Mouse (Mus musculus): ENCODE measurements around the gene Fam111a. TPM values are rescaled to one million over a fixed set of nuclear protein-coding genes. Genes with fewer than 3 reads are reported as not detected.

The Fam111a gene
- polyA plus RNA-seq, 1 experiment from 2014 or later, result 5.1 TPM

DNA sequence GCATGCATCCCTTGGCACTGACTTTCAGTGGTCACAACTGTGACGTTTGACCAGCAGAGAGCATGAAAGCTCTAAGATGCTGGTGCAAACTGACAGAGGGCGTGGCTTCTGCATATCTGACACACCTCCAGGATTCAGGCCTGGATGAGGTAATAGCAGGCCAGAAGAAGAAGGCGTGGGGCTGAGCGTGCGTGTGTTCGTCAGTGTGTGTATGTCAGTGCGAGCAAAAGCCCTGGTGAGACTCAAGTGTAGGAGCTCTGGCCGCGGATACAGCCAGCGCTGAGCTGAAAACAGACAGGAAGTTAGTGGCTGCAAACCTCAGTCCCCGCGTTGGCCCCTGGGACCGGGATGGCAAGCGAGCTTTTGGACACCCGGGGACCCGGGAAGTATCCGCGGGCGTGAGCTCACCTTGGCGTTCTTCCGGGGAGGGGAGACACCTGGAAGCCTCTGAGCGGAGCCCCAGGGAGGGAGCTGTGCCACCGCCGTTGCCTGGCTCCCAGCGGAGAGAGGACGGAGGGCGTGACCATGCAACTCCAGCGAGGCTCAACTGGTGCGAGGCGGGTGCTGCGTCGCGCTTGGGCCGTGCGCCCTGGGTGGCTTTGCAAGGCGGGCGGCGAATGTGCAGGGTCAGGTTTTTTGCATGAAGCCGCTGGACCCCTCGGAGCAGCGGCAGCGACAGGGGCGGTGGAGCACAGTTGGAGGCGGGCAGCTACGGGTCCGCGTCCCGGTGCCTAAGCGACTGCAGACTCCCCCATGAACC lies 50.2 kb downstream of the Fam111a start:
- H3K36me3 ChIP-seq (ENCODE audit: control insufficient read depth, insufficient read depth, low read length), result no peaks in the 10 kb centered on the region
- H3K27ac ChIP-seq (ENCODE audit: low read depth, low read length), result peak overlapping the region; percentile 74
- under 1% methylated on average over 49 of the region's 49 CpGs for WGBS
- H3K9me3 ChIP-seq (ENCODE audit: control insufficient read depth, low read length), result no peaks in the 10 kb centered on the region
- ATAC-seq (ENCODE audit: low read depth), result peak; percentile 96
- no peaks in the 10 kb centered on the region for H3K27me3 ChIP-seq (ENCODE audit: control insufficient read depth, insufficient read depth, low read length)
- H3K4me1 ChIP-seq (ENCODE audit: control insufficient read depth, insufficient read depth, low read length), result peaks cover 7% of the 10 kb centered on the region; the same call in 1 of the 2 replicates
- peak overlapping the region; percentile 71 for H3K4me3 ChIP-seq (ENCODE audit: low read depth, low read length)
- peak overlapping the region; percentile 76 for H3K9ac ChIP-seq (replicated peaks; ENCODE audit: low read depth, low read length)
- peak overlapping the region; percentile 87 for H3K4me2 ChIP-seq (ENCODE audit: low read depth, low read length)

DNA sequence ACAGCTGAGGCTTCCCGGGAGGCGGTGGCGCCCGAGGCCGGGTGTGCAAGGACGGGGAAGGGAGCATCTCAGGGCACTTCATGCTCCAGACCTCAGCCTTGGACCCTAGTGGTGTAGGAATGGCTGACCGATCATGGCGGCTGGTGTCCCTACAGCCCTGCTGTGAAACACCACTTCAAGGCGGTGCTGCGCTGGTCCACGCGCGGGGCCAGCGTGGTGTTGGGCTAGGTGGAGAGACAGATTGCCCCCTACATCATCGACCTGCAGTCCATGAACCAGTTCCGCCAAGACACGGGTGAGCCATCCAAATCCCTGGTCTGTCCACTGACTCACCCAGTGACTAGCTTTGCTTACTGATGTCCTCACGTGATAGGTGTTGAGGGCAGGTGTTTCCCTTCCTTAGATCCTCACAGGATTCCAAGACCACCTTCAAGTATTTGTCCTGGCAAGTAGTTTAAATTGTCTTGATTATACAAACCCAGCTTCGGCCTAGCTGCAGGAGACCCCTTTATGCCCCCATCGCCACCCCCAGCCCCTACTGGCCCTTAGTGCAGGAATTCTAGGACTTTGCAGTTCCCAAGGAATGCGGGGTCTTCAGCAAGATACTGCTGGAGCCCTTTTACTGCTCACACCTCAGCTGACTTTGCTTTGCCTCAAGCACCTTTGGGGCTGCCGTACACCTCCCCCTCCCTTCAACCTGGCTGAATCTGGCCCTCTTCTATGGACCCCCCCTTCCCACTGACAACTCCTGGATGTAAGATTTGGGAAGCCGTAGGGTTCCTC lies 50.9 kb downstream of the Fam111a start:
- Histone ChIP-seq H3K36me3 (ENCODE audit: control insufficient read depth, insufficient read depth, low read length) (no peaks in the 10 kb centered on the region), H3K9ac (replicated peaks; ENCODE audit: low read depth, low read length) (peak overlapping the region; percentile 76), H3K4me1 (ENCODE audit: control insufficient read depth, insufficient read depth, low read length) (peaks cover 7% of the 10 kb centered on the region; the same call in 1 of the 2 replicates), H3K4me2 (ENCODE audit: low read depth, low read length) (peak overlapping the region; percentile 87), H3K9me3 (ENCODE audit: control insufficient read depth, low read length) (no peaks in the 10 kb centered on the region), H3K27ac (ENCODE audit: low read depth, low read length) (peak overlapping the region; percentile 74), H3K4me3 (ENCODE audit: low read depth, low read length) (peak overlapping the region; percentile 71), H3K27me3 (ENCODE audit: control insufficient read depth, insufficient read depth, low read length) (no peaks in the 10 kb centered on the region)
- ATAC-seq (ENCODE audit: low read depth), result peak; percentile 65
- 17% methylated on average over 23 of the region's 23 CpGs for WGBS

DNA sequence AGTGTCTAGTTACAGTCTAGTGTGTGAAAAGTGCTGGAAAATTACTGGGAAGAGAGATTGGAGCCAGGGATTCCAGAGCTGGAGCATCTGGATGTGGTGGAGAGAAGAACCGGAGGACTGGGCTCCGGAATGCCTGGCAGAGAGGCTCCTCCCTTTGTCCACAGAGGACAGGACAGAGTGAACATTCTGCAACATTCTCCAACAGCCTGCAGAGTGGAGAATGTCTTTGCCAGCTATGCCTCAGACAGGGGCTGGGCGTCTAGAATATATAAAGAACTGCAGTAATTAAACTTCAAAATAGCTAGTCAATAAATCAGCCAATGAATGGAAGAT lies 51.5 kb downstream of the Fam111a start:
- no peak for ATAC-seq (ENCODE audit: low read depth)
- Histone ChIP-seq H3K36me3 (ENCODE audit: control insufficient read depth, insufficient read depth, low read length) (no peaks in the 10 kb centered on the region), H3K27me3 (ENCODE audit: control insufficient read depth, insufficient read depth, low read length) (no peaks in the 10 kb centered on the region), H3K27ac (ENCODE audit: low read depth, low read length) (no peak overlapping the region), H3K4me1 (ENCODE audit: control insufficient read depth, insufficient read depth, low read length) (peaks cover 7% of the 10 kb centered on the region; the same call in 1 of the 2 replicates), H3K9me3 (ENCODE audit: control insufficient read depth, low read length) (no peaks in the 10 kb centered on the region), H3K4me2 (ENCODE audit: low read depth, low read length) (peak overlapping the region; percentile 87), H3K9ac (replicated peaks; ENCODE audit: low read depth, low read length) (peak overlapping the region; percentile 76; the same call in 1 of the 2 replicates), H3K4me3 (ENCODE audit: low read depth, low read length) (peak overlapping the region; percentile 71)
- 32% methylated on average over 3 of the region's 3 CpGs for WGBS

DNA sequence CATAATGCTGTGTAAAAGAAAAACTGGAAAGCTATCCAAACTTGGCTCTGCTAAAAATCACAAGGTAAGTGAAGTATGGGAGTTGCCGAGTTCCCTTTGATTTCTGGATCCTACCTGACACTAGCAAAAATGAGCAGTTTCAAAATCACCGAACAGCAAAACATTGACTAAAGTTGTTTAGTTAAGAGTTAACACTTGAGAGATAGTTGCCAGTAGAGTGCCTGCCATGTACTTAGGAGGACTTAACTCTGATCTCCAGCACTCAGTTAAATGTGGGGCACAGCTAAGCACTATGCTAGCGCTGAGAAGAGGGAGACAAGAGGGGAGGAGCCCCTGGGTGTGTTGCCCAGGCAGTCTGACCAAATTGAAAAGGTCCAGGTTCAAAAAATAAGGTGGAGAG lies 53.1 kb downstream of the Fam111a start:
- WGBS, result 66% methylated on average over 3 of the region's 3 CpGs
- peaks cover 7% of the 10 kb centered on the region; the same call in 1 of the 2 replicates for H3K4me1 ChIP-seq (ENCODE audit: control insufficient read depth, insufficient read depth, low read length)

DNA sequence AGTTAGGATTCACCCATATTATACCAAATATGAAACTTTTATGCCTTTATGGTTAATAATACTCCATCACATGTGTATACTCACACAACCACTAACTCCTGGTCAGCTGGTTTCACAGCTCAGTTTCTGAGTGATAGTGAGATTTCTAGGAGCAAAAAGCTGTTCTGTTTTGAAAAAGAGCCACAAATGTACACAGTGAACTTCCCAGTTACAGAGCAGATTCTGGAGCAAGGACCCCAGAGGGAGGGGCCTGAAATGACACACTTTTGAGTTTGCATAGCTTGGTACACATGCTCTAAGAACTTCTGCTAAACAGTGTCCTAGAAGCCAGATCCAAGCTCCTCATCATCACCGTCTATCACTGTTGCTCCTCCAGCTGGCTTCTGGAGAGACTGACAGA lies 54.1 kb downstream of the Fam111a start, which contains the start of gene Gm4952:
Gene Gm4952 (plus strand): TSS at position 301 of the 400 bp plus-strand sequence.
- ATAC-seq (ENCODE audit: low read depth), result no peak
- H3K4me1 ChIP-seq (ENCODE audit: control insufficient read depth, insufficient read depth, low read length), result peaks cover 7% of the 10 kb centered on the region; the same call in 1 of the 2 replicates
- H3K4me3 ChIP-seq (ENCODE audit: low read depth, low read length), result no peak within 1 kb of the TSS
- WGBS, result 74% methylated on average over 1 of the region's 1 CpGs
- no peak within 1 kb of the TSS for H3K4me2 ChIP-seq (ENCODE audit: low read depth, low read length)
- H3K9ac ChIP-seq (replicated peaks; ENCODE audit: low read depth, low read length), result no peak within 1 kb of the TSS
- no peaks in the 10 kb centered on the region for H3K36me3 ChIP-seq (ENCODE audit: control insufficient read depth, insufficient read depth, low read length)
- no peak within 1 kb of the TSS for H3K27ac ChIP-seq (ENCODE audit: low read depth, low read length)
- no peaks in the 10 kb centered on the region for H3K27me3 ChIP-seq (ENCODE audit: control insufficient read depth, insufficient read depth, low read length)
- H3K9me3 ChIP-seq (ENCODE audit: control insufficient read depth, low read length), result no peaks in the 10 kb centered on the region

More for the DNA sequence above, 53.1 kb downstream of the Fam111a start:
- Histone ChIP-seq H3K27ac (ENCODE audit: low read depth, low read length) (no peak overlapping the region), H3K9ac (replicated peaks; ENCODE audit: low read depth, low read length) (no peak overlapping the region), H3K4me3 (ENCODE audit: low read depth, low read length) (no peak overlapping the region), H3K27me3 (ENCODE audit: control insufficient read depth, insufficient read depth, low read length) (no peaks in the 10 kb centered on the region), H3K9me3 (ENCODE audit: control insufficient read depth, low read length) (no peaks in the 10 kb centered on the region), H3K36me3 (ENCODE audit: control insufficient read depth, insufficient read depth, low read length) (no peaks in the 10 kb centered on the region), H3K4me2 (ENCODE audit: low read depth, low read length) (no peak overlapping the region)
- ATAC-seq (ENCODE audit: low read depth), result no peak

DNA sequence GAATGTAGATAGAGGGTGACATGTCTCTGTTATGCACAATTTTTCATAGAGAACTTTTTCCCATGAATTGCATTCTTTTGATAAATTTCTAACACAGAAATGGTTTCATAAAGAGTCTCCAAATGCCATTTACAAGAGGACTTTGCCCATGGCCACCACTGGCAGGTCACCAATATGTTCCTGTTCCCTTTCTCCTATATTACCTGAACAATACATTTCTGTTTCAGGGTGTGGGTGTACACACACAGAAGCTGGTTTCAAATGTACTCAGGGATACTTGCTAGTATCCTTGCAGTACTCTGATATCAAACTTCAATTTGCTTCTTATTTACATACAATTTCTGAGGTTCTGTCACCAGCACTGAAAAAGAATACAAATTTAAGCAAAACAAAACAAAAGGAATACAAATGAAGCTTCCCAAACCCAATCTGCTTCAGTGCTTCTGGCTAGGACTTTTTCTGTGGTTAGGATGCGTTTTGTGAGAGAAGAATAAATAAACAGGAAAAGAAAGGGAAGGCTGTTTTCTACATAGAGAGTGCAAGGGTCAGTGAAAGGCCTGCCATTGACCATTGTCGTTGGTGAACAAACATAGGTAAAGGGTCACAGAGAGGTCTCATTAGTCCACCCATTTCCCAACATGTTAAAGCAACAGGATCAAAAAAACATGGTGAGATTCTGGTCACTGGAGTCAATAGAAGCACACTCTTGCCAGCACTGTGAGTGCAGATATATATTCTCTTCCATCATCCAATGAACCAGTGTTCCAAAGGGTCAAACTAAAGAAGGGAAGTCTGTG lies 55.3 kb downstream of the Fam111a start:
- ATAC-seq (ENCODE audit: low read depth), result no peak
- H3K27me3 ChIP-seq (ENCODE audit: control insufficient read depth, insufficient read depth, low read length), result no peaks in the 10 kb centered on the region
- peaks cover 7% of the 10 kb centered on the region; the same call in 1 of the 2 replicates for H3K4me1 ChIP-seq (ENCODE audit: control insufficient read depth, insufficient read depth, low read length)

DNA sequence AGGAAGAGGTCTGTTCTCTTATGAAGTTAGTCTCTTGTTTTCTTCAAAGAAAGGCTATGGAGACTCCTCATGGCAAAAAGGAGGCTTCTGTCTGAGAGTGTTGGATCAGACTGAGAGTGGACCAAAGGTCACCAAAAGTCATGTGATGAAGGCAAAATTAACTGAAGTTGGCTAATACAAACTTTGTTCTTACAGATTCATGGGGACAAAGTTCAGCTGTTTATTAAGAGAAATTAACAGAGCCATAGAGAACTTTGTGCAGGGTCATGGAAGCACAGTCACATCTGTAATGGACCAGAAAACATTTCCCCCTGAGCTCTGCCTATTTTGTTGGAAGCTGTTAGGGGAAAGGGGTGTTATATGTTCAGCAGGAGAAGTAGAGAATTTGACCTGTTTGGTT lies 62.8 kb downstream of the Fam111a start:
- H3K4me1 ChIP-seq (ENCODE audit: control insufficient read depth, insufficient read depth, low read length), result no peaks in the 10 kb centered on the region
- no peak for ATAC-seq (ENCODE audit: low read depth)
- no peaks in the 10 kb centered on the region for H3K36me3 ChIP-seq (ENCODE audit: control insufficient read depth, insufficient read depth, low read length)
- H3K9ac ChIP-seq (replicated peaks; ENCODE audit: low read depth, low read length), result no peak overlapping the region
- no peak overlapping the region for H3K4me2 ChIP-seq (ENCODE audit: low read depth, low read length)
- H3K9me3 ChIP-seq (ENCODE audit: control insufficient read depth, low read length), result no peaks in the 10 kb centered on the region
- H3K4me3 ChIP-seq (ENCODE audit: low read depth, low read length), result no peak overlapping the region
- no peaks in the 10 kb centered on the region for H3K27me3 ChIP-seq (ENCODE audit: control insufficient read depth, insufficient read depth, low read length)
- H3K27ac ChIP-seq (ENCODE audit: low read depth, low read length), result no peak overlapping the region

More for the DNA sequence above, 55.3 kb downstream of the Fam111a start:
- Histone ChIP-seq H3K4me3 (ENCODE audit: low read depth, low read length) (no peak overlapping the region), H3K9ac (replicated peaks; ENCODE audit: low read depth, low read length) (no peak overlapping the region), H3K36me3 (ENCODE audit: control insufficient read depth, insufficient read depth, low read length) (no peaks in the 10 kb centered on the region), H3K4me2 (ENCODE audit: low read depth, low read length) (no peak overlapping the region), H3K27ac (ENCODE audit: low read depth, low read length) (no peak overlapping the region), H3K9me3 (ENCODE audit: control insufficient read depth, low read length) (no peaks in the 10 kb centered on the region)
- WGBS, result 16% methylated on average over 2 of the region's 2 CpGs

DNA sequence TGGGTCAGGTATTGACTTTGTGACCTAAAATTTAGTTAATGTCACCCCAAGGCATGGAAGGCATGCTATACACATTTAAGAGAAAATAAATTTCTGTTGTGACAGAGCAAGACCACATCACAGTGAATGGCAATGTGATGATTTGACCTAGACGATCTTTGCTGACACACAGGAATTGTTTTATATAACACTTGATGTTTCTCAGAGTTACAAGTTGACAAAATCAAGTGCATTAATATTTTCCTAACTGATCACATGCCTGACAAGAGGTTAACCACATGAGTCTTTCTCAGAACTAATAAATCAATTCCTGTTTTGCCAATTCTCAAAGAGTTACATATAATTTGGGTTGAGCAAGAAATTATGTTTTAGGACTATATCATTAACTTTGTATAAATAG lies 68.1 kb downstream of the Fam111a start:
- no peaks in the 10 kb centered on the region for H3K27me3 ChIP-seq (ENCODE audit: control insufficient read depth, insufficient read depth, low read length)
- H3K36me3 ChIP-seq (ENCODE audit: control insufficient read depth, insufficient read depth, low read length), result no peaks in the 10 kb centered on the region
- H3K27ac ChIP-seq (ENCODE audit: low read depth, low read length), result no peak overlapping the region
- H3K9ac ChIP-seq (replicated peaks; ENCODE audit: low read depth, low read length), result no peak overlapping the region
- no peaks in the 10 kb centered on the region for H3K4me1 ChIP-seq (ENCODE audit: control insufficient read depth, insufficient read depth, low read length)
- H3K9me3 ChIP-seq (ENCODE audit: control insufficient read depth, low read length), result no peaks in the 10 kb centered on the region
- H3K4me3 ChIP-seq (ENCODE audit: low read depth, low read length), result no peak overlapping the region
- no peak overlapping the region for H3K4me2 ChIP-seq (ENCODE audit: low read depth, low read length)
- WGBS, result 78% methylated on average over 1 of the region's 1 CpGs
- ATAC-seq (ENCODE audit: low read depth), result no peak
